Mouse (Mus musculus): ENCODE measurements around the gene H2-Ob.
"Not testable (repeated sequence)": the region's sequence is repeated elsewhere in the genome, so short reads cannot be mapped to it uniquely, and the experiment has no call there.

GRCm38 (mm10) chr17:34230971-34231370 lies 7.7 kb upstream of the H2-Ob start:
- TF ChIP-seq CTCF (IDR thresholded peaks at IDR 0.05; ENCODE audit: low read depth, low read length); POLR2A (IDR thresholded peaks at IDR 0.05; ENCODE audit: borderline replicate concordance, low read depth, low read length): not testable (repeated sequence)
